Mouse (Mus musculus) stomach, embryonic 15.5 days (tissue): ENCODE measurements around the gene Adora3. TPM values are rescaled to one million over a fixed set of nuclear protein-coding genes. Genes with fewer than 3 reads are reported as not detected.
A peak's percentile ranks its signal among the peaks of the same experiment; 100 is the strongest.

ENCODE experiments used
- ATAC-seq: fragments of 200-750 bp; cut with Nextera tagmentation; 2 replicates; pipeline ENCODE4 v1.8.0; 2017; ENCODE audit warnings: low read depth, moderate number of reproducible peaks, moderate TSS enrichment; ENCODE audit not compliant: insufficient read depth, low FRiP score
- H3K27ac ChIP-seq: fragments of 300-500 bp; sonication (generic); 2 replicates; pipeline ENCODE4 v1.5.1; 2015; ENCODE audit warnings: mild to moderate bottlenecking, inconsistent platforms
- H3K27me3 ChIP-seq: fragments of 300-500 bp; sonication (generic); replicated peaks from 2 replicates; pipeline ENCODE4 v1.6.1; 2015; ENCODE audit warnings: inconsistent platforms
- H3K36me3 ChIP-seq: fragments of 300-500 bp; sonication (generic); 2 replicates; pipeline ENCODE4 v1.6.1; 2015; ENCODE audit warnings: inconsistent platforms
- H3K4me1 ChIP-seq: fragments of 300-500 bp; sonication (generic); 2 replicates; pipeline ENCODE4 v1.6.1; 2015; ENCODE audit warnings: inconsistent platforms
- H3K4me2 ChIP-seq: fragments of 300-500 bp; sonication (generic); 2 replicates; pipeline ENCODE4 v1.6.1; 2015; ENCODE audit warnings: mild to moderate bottlenecking, inconsistent platforms
- H3K4me3 ChIP-seq: fragments of 300-500 bp; sonication (generic); replicated peaks from 2 replicates; pipeline ENCODE4 v1.5.1; 2015; ENCODE audit warnings: inconsistent platforms
- H3K9ac ChIP-seq: fragments of 300-500 bp; sonication (generic); 2 replicates; pipeline ENCODE4 v1.6.1; 2015; ENCODE audit warnings: inconsistent platforms
- H3K9me3 ChIP-seq: fragments of 300-500 bp; sonication (generic); 2 replicates; pipeline ENCODE4 v1.6.1; 2016; ENCODE audit warnings: inconsistent platforms
- WGBS: fragments of 180-500 bp; shearing (Covaris S2); methylation state at CpG from one replicate; pipeline ENCODE4 v1.1.7; 2015; 5-methylcytosine and 5-hydroxymethylcytosine counted together
- polyA plus RNA-seq: library from polyadenylated mRNA; unstranded; fragments of >200 nt; fragmentation: Nextera tagmentation; extraction: Ambion mirVana; gene quantifications from 2 replicates; pipeline ENCODE4 v1.2.1, GENCODE M21; 2015

Adora3 gene
- polyA plus RNA-seq, 1 experiment from 2014 or later: 0.82 TPM

- Histone ChIP-seq H3K4me2 (no peak overlapping the region), H3K4me1 (peaks cover 2% of the 10 kb centered on the region; the same call in 1 of the 2 replicates), H3K9ac (no peak overlapping the region), H3K27me3 (no peaks in the 10 kb centered on the region), H3K4me3 (no peak overlapping the region), H3K36me3 (no peaks in the 10 kb centered on the region), H3K27ac (no peak overlapping the region), H3K9me3 (no peaks in the 10 kb centered on the region)
- no peak for ATAC-seq
- WGBS: 72% methylated on average over 6 of the region's 6 CpGs
Measured at GRCm38 (mm10) chr3:105877252-105877803, 6.7 kb downstream of the Adora3 start.

GRCm38 (mm10) chr3:105877919-105878318, 7.3 kb downstream of the Adora3 start:
- Histone ChIP-seq H3K4me1 (no peaks in the 10 kb centered on the region), H3K9me3 (no peaks in the 10 kb centered on the region), H3K4me2 (no peak overlapping the region), H3K4me3 (no peak overlapping the region), H3K27me3 (no peaks in the 10 kb centered on the region), H3K9ac (no peak overlapping the region), H3K36me3 (no peaks in the 10 kb centered on the region), H3K27ac (no peak overlapping the region)
- 65% methylated on average over 2 of the region's 2 CpGs for WGBS
- ATAC-seq: no peak

GRCm38 (mm10) chr3:105878751-105879150, 8.1 kb downstream of the Adora3 start:
- no peak overlapping the region for H3K4me3 ChIP-seq
- no peaks in the 10 kb centered on the region for H3K27me3 ChIP-seq
- no peaks in the 10 kb centered on the region for H3K4me1 ChIP-seq
- ATAC-seq: no peak
- H3K4me2 ChIP-seq: no peak overlapping the region
- H3K9me3 ChIP-seq: no peaks in the 10 kb centered on the region
- H3K9ac ChIP-seq: no peak overlapping the region
- H3K27ac ChIP-seq: no peak overlapping the region
- H3K36me3 ChIP-seq: no peaks in the 10 kb centered on the region
- 87% methylated on average over 8 of the region's 8 CpGs for WGBS

GRCm38 (mm10) chr3:105880419-105880818, 9.8 kb downstream of the Adora3 start:
- H3K4me2 ChIP-seq: no peak overlapping the region
- no peak for ATAC-seq
- 52% methylated on average over 3 of the region's 3 CpGs for WGBS
- no peaks in the 10 kb centered on the region for H3K4me1 ChIP-seq
- H3K9ac ChIP-seq: no peak overlapping the region
- H3K36me3 ChIP-seq: no peaks in the 10 kb centered on the region
- no peaks in the 10 kb centered on the region for H3K27me3 ChIP-seq
- H3K9me3 ChIP-seq: no peaks in the 10 kb centered on the region
- no peak overlapping the region for H3K4me3 ChIP-seq
- H3K27ac ChIP-seq: no peak overlapping the region

- Histone ChIP-seq H3K9me3 (no peaks in the 10 kb centered on the region), H3K4me3 (no peak overlapping the region), H3K36me3 (no peaks in the 10 kb centered on the region), H3K4me1 (no peaks in the 10 kb centered on the region), H3K27ac (no peak overlapping the region), H3K9ac (no peak overlapping the region), H3K4me2 (no peak overlapping the region), H3K27me3 (no peaks in the 10 kb centered on the region)
- 85% methylated on average over 7 of the region's 7 CpGs for whole genome bisulfite sequencing
- ATAC-seq: no peak
Measured at GRCm38 (mm10) chr3:105882105-105882504, 11.4 kb downstream of the Adora3 start.

- Histone ChIP-seq H3K9me3 (no peaks in the 10 kb centered on the region), H3K9ac (no peak overlapping the region), H3K27ac (no peak overlapping the region), H3K36me3 (no peaks in the 10 kb centered on the region), H3K4me3 (no peak overlapping the region), H3K27me3 (no peaks in the 10 kb centered on the region), H3K4me2 (no peak overlapping the region), H3K4me1 (no peaks in the 10 kb centered on the region)
- WGBS: 91% methylated on average over 2 of the region's 2 CpGs
- no peak for ATAC-seq
Measured at GRCm38 (mm10) chr3:105883111-105883510, 12.5 kb downstream of the Adora3 start.

GRCm38 (mm10) chr3:105888961-105889360, 18.3 kb downstream of the Adora3 start:
- no peak for ATAC-seq
- Histone ChIP-seq H3K36me3 (no peaks in the 10 kb centered on the region), H3K9me3 (no peaks in the 10 kb centered on the region), H3K9ac (no peak overlapping the region), H3K4me3 (no peak overlapping the region), H3K4me1 (peaks cover 6% of the 10 kb centered on the region), H3K27ac (no peak overlapping the region), H3K27me3 (no peaks in the 10 kb centered on the region), H3K4me2 (no peak overlapping the region)
- WGBS: 76% methylated on average over 3 of the region's 3 CpGs

GRCm38 (mm10) chr3:105890220-105890619, 19.6 kb downstream of the Adora3 start:
- no peaks in the 10 kb centered on the region for H3K36me3 ChIP-seq
- H3K4me3 ChIP-seq: no peak overlapping the region
- H3K27ac ChIP-seq: no peak overlapping the region
- H3K9me3 ChIP-seq: no peaks in the 10 kb centered on the region
- H3K4me2 ChIP-seq: no peak overlapping the region
- no peak overlapping the region for H3K9ac ChIP-seq
- 59% methylated on average over 4 of the region's 4 CpGs for WGBS
- H3K27me3 ChIP-seq: no peaks in the 10 kb centered on the region
- no peak for ATAC-seq
- peaks cover 19% of the 10 kb centered on the region for H3K4me1 ChIP-seq

GRCm38 (mm10) chr3:105891141-105891540, 20.5 kb downstream of the Adora3 start:
- WGBS: 63% methylated on average over 3 of the region's 3 CpGs
- Histone ChIP-seq H3K9ac (no peak overlapping the region), H3K4me2 (no peak overlapping the region), H3K36me3 (no peaks in the 10 kb centered on the region), H3K9me3 (no peaks in the 10 kb centered on the region), H3K4me3 (no peak overlapping the region), H3K27me3 (no peaks in the 10 kb centered on the region), H3K4me1 (peaks cover 20% of the 10 kb centered on the region), H3K27ac (0 out of 2 replicates have a peak overlapping the region, but pooled peaks have one; percentile 26)
- ATAC-seq: no peak

- H3K9ac ChIP-seq: no peak overlapping the region
- H3K4me3 ChIP-seq: no peak overlapping the region
- 72% methylated on average over 10 of the region's 10 CpGs for WGBS
- no peak overlapping the region for H3K4me2 ChIP-seq
- H3K9me3 ChIP-seq: no peaks in the 10 kb centered on the region
- H3K27me3 ChIP-seq: no peaks in the 10 kb centered on the region
- H3K4me1 ChIP-seq: peaks cover 20% of the 10 kb centered on the region
- no peaks in the 10 kb centered on the region for H3K36me3 ChIP-seq
- ATAC-seq: no peak
- peak overlapping the region; percentile 65 for H3K27ac ChIP-seq
Measured at GRCm38 (mm10) chr3:105891760-105892571, 21.3 kb downstream of the Adora3 start.

- Histone ChIP-seq H3K9ac (no peak overlapping the region), H3K4me1 (peaks cover 20% of the 10 kb centered on the region), H3K9me3 (no peaks in the 10 kb centered on the region), H3K4me2 (no peak overlapping the region), H3K27me3 (no peaks in the 10 kb centered on the region), H3K27ac (peak overlapping the region; percentile 65), H3K36me3 (no peaks in the 10 kb centered on the region), H3K4me3 (no peak overlapping the region)
- no peak for ATAC-seq
- 79% methylated on average over 19 of the region's 19 CpGs for WGBS
Measured at GRCm38 (mm10) chr3:105892572-105893495, 22.2 kb downstream of the Adora3 start.

GRCm38 (mm10) chr3:105893941-105894391, 23.3 kb downstream of the Adora3 start:
- H3K4me1 ChIP-seq: peaks cover 20% of the 10 kb centered on the region
- H3K36me3 ChIP-seq: no peaks in the 10 kb centered on the region
- ATAC-seq: no peak
- peak overlapping the region; percentile 82 for H3K27ac ChIP-seq
- no peaks in the 10 kb centered on the region for H3K9me3 ChIP-seq
- no peak overlapping the region for H3K9ac ChIP-seq
- H3K4me2 ChIP-seq: no peak overlapping the region
- no peaks in the 10 kb centered on the region for H3K27me3 ChIP-seq
- H3K4me3 ChIP-seq: no peak overlapping the region
- WGBS: 52% methylated on average over 6 of the region's 6 CpGs
